Mouse (Mus musculus) splenic B cell, adult 2 months (primary cell): ENCODE data around the gene Higd1a.

Experiments
- DNase-seq: peaks from one replicate; pipeline ENCODE4 v3.0.0-alpha.2; 2011; ENCODE audit warnings: low read depth, low spot score
- H3K27me3 ChIP-seq: 2 replicates; pipeline ENCODE4 v1.6.1; 2012; ENCODE audit warnings: mild to moderate bottlenecking, low read length, moderate library complexity, mixed read lengths; ENCODE audit not compliant: control insufficient read depth, poor library complexity, insufficient read depth, severe bottlenecking
- H3K36me3 ChIP-seq: 2 replicates; pipeline ENCODE4 v1.6.1; 2012; ENCODE audit warnings: mild to moderate bottlenecking, low read length, moderate library complexity, mixed read lengths; ENCODE audit not compliant: control insufficient read depth, poor library complexity, insufficient read depth, severe bottlenecking

Higd1a gene

DNA sequence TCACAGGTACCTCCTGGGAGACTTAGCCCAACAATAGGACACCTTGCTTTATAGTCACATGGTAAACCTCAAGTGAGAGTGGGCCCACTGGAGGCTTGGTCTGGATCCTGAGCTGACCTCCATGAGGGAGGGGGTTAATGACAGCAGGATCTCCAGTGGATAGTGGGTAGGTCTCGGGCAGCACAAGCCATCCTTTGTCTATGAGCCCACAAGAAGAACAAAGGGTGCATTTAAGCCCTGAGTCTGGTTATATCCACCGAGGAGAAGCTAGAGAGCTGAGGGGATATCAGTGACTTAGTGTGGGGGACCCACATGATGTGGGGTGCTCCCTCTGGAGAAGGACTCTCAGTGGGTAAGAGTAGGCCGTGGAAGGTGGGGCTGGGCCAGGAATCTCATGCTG lies 49.7 kb downstream of the Higd1a start:
- no peak for DNase-seq
- Histone ChIP-seq H3K36me3 (no peaks in the 10 kb centered on the region), H3K27me3 (no peaks in the 10 kb centered on the region)

GRCm38 (mm10) chr9:121807947-121808346 lies 50.2 kb downstream of the Higd1a start:
- H3K36me3 ChIP-seq, result no peaks in the 10 kb centered on the region
- DNase-seq, result no peak
- no peaks in the 10 kb centered on the region for H3K27me3 ChIP-seq

DNA sequence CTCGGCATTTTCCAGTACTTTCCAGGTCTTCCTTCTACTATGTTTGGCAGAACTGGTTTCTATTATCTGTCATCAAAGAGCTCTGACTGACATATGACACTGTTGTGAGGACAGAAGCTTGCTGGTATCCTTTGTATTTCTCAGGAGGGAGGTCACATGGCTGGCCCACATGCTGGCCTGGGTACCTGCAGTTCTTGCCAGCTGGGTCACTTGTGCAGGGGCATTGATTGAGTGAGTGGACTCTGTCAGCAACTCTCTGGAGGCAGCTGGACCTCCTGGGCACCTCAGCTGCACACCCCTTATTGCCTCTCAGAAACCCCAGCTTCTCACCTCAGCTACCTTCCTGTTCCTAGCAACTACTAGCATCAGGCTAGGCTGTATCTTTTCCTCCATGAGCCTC lies 50.6 kb downstream of the Higd1a start:
- Histone ChIP-seq H3K36me3 (no peaks in the 10 kb centered on the region), H3K27me3 (no peaks in the 10 kb centered on the region)
- no peak for DNase-seq

GRCm38 (mm10) chr9:121802747-121803146 lies 55.4 kb downstream of the Higd1a start:
- Histone ChIP-seq H3K27me3 (no peaks in the 10 kb centered on the region), H3K36me3 (no peaks in the 10 kb centered on the region)
- DNase-seq, result no peak

- DNase-seq, result no peak
- no peaks in the 10 kb centered on the region for H3K27me3 ChIP-seq
- H3K36me3 ChIP-seq, result no peaks in the 10 kb centered on the region
These were observed 59.2 kb downstream of the Higd1a start for GRCm38 (mm10) chr9:121798887-121799520.
